Mouse (Mus musculus) stomach, postnatal 0 days (tissue): ENCODE results near the gene Zmynd8.

ENCODE experiments used
- CTCF ChIP-seq: IDR thresholded peaks from 2 replicates; pipeline ENCODE4 v1.5.1; 2016; ENCODE audit warnings: antibody characterized with exemption, low read depth, mild to moderate bottlenecking, moderate library complexity
- EP300 ChIP-seq: optimal IDR thresholded peaks from 2 replicates; pipeline ENCODE3; 2016; ENCODE audit warnings: antibody characterized with exemption

GRCm38 (mm10) chr2:165873196-165873595, 25.6 kb downstream of the Zmynd8 start:
- TF ChIP-seq CTCF (no peak), EP300 (no peak)
